In genomic region chr7:92479143-92479542, GRCm38 (mm10) we compare ENCODE assay signal across 14 mouse cellular contexts.
"Had no signal": no experiment of that assay in that cellular context is flagged by ENCODE, and none has a peak within 500 bp of the region (broad histone marks: within the 10 kb centered on the region; RNA-seq: fewer than 3 reads in every experiment).

No protein-coding gene starts in this region.

- H3K27me3 ChIP-seq: midbrain, embryonic 12.5 days; neural tube, embryonic 12.5 days had no signal

- ATAC-seq: midbrain, embryonic 16.5 days had no signal

- H3K4me1 ChIP-seq: midbrain, embryonic 10.5 days; midbrain, embryonic 12.5 days; neural tube, embryonic 12.5 days had no signal

- H3K27ac ChIP-seq: midbrain, embryonic 10.5 days; midbrain, embryonic 12.5 days; neural tube, embryonic 12.5 days had no signal

- DNase-seq: lung, adult 18-20 months; lung, embryonic 14.5 days; lung, postnatal 10 days; lung, postnatal 4 days; midbrain, embryonic 14.5 days; right cerebral cortex, postnatal 14 days; spleen, adult 18-20 months; thymus, adult 18-20 months; thymus, postnatal 25 days; thymus, postnatal 4 days had no signal

- H3K4me3 ChIP-seq: midbrain, embryonic 10.5 days; midbrain, embryonic 12.5 days; neural tube, embryonic 12.5 days had no signal
